Mouse (Mus musculus): Measurements from ENCODE around the gene Arhgap18. TPM values are rescaled to one million over a fixed set of nuclear protein-coding genes. Genes with fewer than 3 reads are reported as not detected.

The Arhgap18 gene
- polyA plus RNA-seq, 1 experiment from 2014 or later, result 15.4 TPM

DNA sequence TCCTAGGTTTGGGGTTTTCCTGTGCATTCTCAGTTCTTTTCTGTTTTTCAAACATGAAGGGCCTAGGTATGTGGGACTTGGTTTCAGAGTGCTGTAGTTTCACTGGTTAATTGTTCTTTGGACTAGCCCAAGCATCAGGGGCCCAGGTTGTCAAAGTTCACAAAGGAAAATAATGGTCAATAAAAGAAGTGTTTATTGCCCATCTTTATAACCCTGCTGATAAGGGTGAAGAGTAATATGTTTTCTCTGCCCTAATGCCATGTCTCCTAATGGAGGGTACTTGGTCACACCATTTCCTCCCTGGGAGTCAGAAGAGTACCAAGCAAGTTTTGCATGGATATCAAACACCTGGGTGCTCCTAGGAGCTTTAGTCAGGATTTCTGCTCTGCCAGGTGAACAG lies 67.1 kb downstream of the Arhgap18 start:
- Histone ChIP-seq H3K27ac (no peak overlapping the region), H3K9ac (no peak overlapping the region), H3K4me3 (no peak overlapping the region), H3K4me2 (replicated peaks) (no peak overlapping the region), H3K4me1 (0 out of 2 replicates have a peak, but pooled peaks cover 3% of the 10 kb centered on the region), H3K27me3 (replicated peaks) (no peaks in the 10 kb centered on the region), H3K9me3 (no peaks in the 10 kb centered on the region), H3K36me3 (no peaks in the 10 kb centered on the region)
- ATAC-seq (ENCODE audit: low FRiP score, low read depth), result no peak

- H3K4me2 ChIP-seq (replicated peaks), result no peak overlapping the region
- WGBS, result 57% methylated on average over 1 of the region's 1 CpGs
- no peaks in the 10 kb centered on the region for H3K36me3 ChIP-seq
- 0 out of 2 replicates have a peak, but pooled peaks cover 3% of the 10 kb centered on the region for H3K4me1 ChIP-seq
- H3K9ac ChIP-seq, result no peak overlapping the region
- no peak overlapping the region for H3K4me3 ChIP-seq
- no peaks in the 10 kb centered on the region for H3K27me3 ChIP-seq (replicated peaks)
- no peaks in the 10 kb centered on the region for H3K9me3 ChIP-seq
- no peak for ATAC-seq (ENCODE audit: low FRiP score, low read depth)
- no peak overlapping the region for H3K27ac ChIP-seq
Observed at GRCm38 (mm10) chr10:26820936-26821335, 67.7 kb downstream of the Arhgap18 start.

- Histone ChIP-seq H3K36me3 (no peaks in the 10 kb centered on the region), H3K4me3 (no peak overlapping the region), H3K27ac (no peak overlapping the region), H3K9ac (no peak overlapping the region), H3K4me1 (0 out of 2 replicates have a peak, but pooled peaks cover 6% of the 10 kb centered on the region), H3K27me3 (replicated peaks) (no peaks in the 10 kb centered on the region), H3K9me3 (no peaks in the 10 kb centered on the region), H3K4me2 (replicated peaks) (no peak overlapping the region)
- no peak for ATAC-seq (ENCODE audit: low FRiP score, low read depth)
- WGBS, result 75% methylated on average over 5 of the region's 5 CpGs
Observed at GRCm38 (mm10) chr10:26823997-26824396, 70.8 kb downstream of the Arhgap18 start.

GRCm38 (mm10) chr10:26825246-26825889 lies 72.1 kb downstream of the Arhgap18 start:
- no peaks in the 10 kb centered on the region for H3K27me3 ChIP-seq (replicated peaks)
- H3K4me3 ChIP-seq, result no peak overlapping the region
- H3K27ac ChIP-seq, result no peak overlapping the region
- H3K9me3 ChIP-seq, result no peaks in the 10 kb centered on the region
- H3K4me2 ChIP-seq (replicated peaks), result no peak overlapping the region
- ATAC-seq (ENCODE audit: low FRiP score, low read depth), result no peak
- H3K36me3 ChIP-seq, result no peaks in the 10 kb centered on the region
- no peak overlapping the region for H3K9ac ChIP-seq
- H3K4me1 ChIP-seq, result 0 out of 2 replicates have a peak, but pooled peaks cover 6% of the 10 kb centered on the region
- 79% methylated on average over 8 of the region's 8 CpGs for WGBS

DNA sequence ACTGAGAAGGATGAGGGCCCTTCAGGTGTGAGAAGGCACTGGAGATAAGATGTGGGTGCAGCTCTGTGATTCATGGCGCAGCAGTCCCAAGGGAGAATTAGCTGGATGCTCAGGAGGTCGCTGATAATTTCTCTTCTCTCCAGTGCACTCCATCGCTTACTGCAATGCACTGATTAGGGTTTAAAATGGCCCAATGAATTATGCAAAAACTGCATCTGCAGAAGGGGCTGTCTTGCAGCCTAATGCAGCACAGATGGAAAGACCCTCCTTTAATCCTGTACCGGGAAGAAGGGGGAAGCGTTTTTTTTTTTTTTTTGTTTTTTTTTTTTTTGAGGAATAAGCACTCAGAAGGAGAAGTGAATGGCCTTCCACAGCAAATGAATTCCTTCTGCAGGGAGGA lies 74.1 kb downstream of the Arhgap18 start:
- no peak overlapping the region for H3K27ac ChIP-seq
- ATAC-seq (ENCODE audit: low FRiP score, low read depth), result peak; percentile 81
- H3K4me1 ChIP-seq, result 0 out of 2 replicates have a peak, but pooled peaks cover 6% of the 10 kb centered on the region
- no peaks in the 10 kb centered on the region for H3K27me3 ChIP-seq (replicated peaks)
- no peak overlapping the region for H3K9ac ChIP-seq
- no peaks in the 10 kb centered on the region for H3K9me3 ChIP-seq
- 32% methylated on average over 5 of the region's 5 CpGs for WGBS
- no peak overlapping the region for H3K4me3 ChIP-seq
- H3K36me3 ChIP-seq, result no peaks in the 10 kb centered on the region
- H3K4me2 ChIP-seq (replicated peaks), result no peak overlapping the region

DNA sequence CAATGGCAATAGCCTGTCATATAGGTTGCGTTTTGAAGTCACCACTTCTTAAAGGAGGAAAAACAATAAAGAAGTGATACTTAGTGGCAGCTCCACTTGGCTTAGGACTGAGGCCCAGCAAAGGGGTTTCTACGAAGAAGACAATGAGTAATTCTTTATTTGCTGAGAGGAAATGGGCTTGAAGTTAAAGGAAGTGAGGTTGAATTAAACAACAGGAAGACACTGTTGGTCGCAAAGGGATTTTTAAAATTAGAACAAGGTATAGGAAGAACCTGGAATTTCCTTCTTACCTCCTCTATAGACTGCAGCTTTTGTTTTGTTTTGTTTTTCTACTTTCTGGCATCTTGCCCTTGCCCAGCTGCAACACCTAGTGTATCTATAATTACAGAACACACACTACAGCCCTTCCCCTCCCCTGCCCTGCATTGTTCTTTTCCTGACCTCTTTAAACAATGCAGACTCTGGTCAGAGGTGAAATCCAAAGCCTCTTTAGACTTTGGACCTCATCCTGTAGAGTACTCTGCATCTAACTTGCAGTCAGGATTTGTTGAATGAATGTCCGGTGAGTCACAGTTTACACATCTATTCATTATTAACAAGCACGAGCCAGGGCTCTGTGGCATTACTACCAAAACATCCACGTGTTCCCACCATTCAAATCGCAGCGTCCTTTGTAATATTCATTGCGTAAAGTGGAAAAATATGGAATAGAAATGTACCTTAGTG lies 75.4 kb downstream of the Arhgap18 start:
- Histone ChIP-seq H3K36me3 (no peaks in the 10 kb centered on the region), H3K4me1 (0 out of 2 replicates have a peak, but pooled peaks cover 6% of the 10 kb centered on the region), H3K27ac (0 out of 2 replicates have a peak overlapping the region, but pooled peaks have one; percentile 20), H3K4me2 (replicated peaks) (no peak overlapping the region), H3K9ac (no peak overlapping the region), H3K9me3 (no peaks in the 10 kb centered on the region), H3K4me3 (no peak overlapping the region), H3K27me3 (replicated peaks) (no peaks in the 10 kb centered on the region)
- no peak for ATAC-seq (ENCODE audit: low FRiP score, low read depth)
- WGBS, result 81% methylated on average over 9 of the region's 9 CpGs

GRCm38 (mm10) chr10:26832068-26832467 lies 78.8 kb downstream of the Arhgap18 start:
- no peak overlapping the region for H3K27ac ChIP-seq
- H3K9me3 ChIP-seq, result no peaks in the 10 kb centered on the region
- H3K27me3 ChIP-seq (replicated peaks), result no peaks in the 10 kb centered on the region
- 88% methylated on average over 3 of the region's 3 CpGs for WGBS
- no peak overlapping the region for H3K9ac ChIP-seq
- no peak overlapping the region for H3K4me3 ChIP-seq
- H3K36me3 ChIP-seq, result no peaks in the 10 kb centered on the region
- H3K4me1 ChIP-seq, result 0 out of 2 replicates have a peak, but pooled peaks cover 3% of the 10 kb centered on the region
- no peak overlapping the region for H3K4me2 ChIP-seq (replicated peaks)
- no peak for ATAC-seq (ENCODE audit: low FRiP score, low read depth)

- ATAC-seq (ENCODE audit: low FRiP score, low read depth), result no peak
- 96% methylated on average over 3 of the region's 3 CpGs for WGBS
Observed at GRCm38 (mm10) chr10:26832669-26833249, 79.5 kb downstream of the Arhgap18 start.

GRCm38 (mm10) chr10:26833393-26833792 lies 80.2 kb downstream of the Arhgap18 start:
- Histone ChIP-seq H3K27me3 (replicated peaks) (no peaks in the 10 kb centered on the region), H3K36me3 (no peaks in the 10 kb centered on the region), H3K4me3 (no peak overlapping the region), H3K4me1 (no peaks in the 10 kb centered on the region), H3K9me3 (no peaks in the 10 kb centered on the region), H3K27ac (no peak overlapping the region), H3K9ac (no peak overlapping the region), H3K4me2 (replicated peaks) (no peak overlapping the region)
- WGBS, result 78% methylated on average over 3 of the region's 3 CpGs
- ATAC-seq (ENCODE audit: low FRiP score, low read depth), result no peak

More at GRCm38 (mm10) chr10:26832669-26833249, 79.5 kb downstream of the Arhgap18 start:
- H3K4me3 ChIP-seq, result no peak overlapping the region
- H3K27ac ChIP-seq, result no peak overlapping the region
- H3K9ac ChIP-seq, result no peak overlapping the region
- H3K4me1 ChIP-seq, result 0 out of 2 replicates have a peak, but pooled peaks cover 3% of the 10 kb centered on the region
- H3K27me3 ChIP-seq (replicated peaks), result no peaks in the 10 kb centered on the region
- no peak overlapping the region for H3K4me2 ChIP-seq (replicated peaks)
- H3K36me3 ChIP-seq, result no peaks in the 10 kb centered on the region
- H3K9me3 ChIP-seq, result no peaks in the 10 kb centered on the region

DNA sequence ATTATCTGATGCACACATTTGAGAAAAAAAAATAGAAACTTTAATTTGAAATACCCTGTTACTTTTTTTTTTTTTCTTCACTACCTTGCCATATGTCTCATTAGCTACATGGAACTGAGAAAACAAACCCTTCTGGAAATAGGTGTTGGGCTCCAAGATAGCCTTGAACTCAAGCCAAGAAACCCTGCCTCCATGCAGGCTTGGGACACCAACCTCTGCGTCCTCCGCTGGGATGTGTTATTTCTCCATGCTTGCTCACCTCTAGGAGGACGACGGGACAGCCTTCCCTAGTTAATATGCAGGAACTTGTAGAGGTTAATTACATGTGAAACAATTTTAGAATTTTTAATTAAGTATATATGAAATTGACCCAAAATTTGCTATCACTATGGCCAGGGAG lies 96.1 kb downstream of the Arhgap18 start:
- Histone ChIP-seq H3K4me2 (replicated peaks) (no peak overlapping the region), H3K4me3 (no peak overlapping the region), H3K36me3 (no peaks in the 10 kb centered on the region), H3K4me1 (no peaks in the 10 kb centered on the region), H3K27ac (no peak overlapping the region), H3K9me3 (no peaks in the 10 kb centered on the region), H3K9ac (no peak overlapping the region), H3K27me3 (replicated peaks) (no peaks in the 10 kb centered on the region)
- ATAC-seq (ENCODE audit: low FRiP score, low read depth), result no peak
- WGBS, result 82% methylated on average over 4 of the region's 4 CpGs

DNA sequence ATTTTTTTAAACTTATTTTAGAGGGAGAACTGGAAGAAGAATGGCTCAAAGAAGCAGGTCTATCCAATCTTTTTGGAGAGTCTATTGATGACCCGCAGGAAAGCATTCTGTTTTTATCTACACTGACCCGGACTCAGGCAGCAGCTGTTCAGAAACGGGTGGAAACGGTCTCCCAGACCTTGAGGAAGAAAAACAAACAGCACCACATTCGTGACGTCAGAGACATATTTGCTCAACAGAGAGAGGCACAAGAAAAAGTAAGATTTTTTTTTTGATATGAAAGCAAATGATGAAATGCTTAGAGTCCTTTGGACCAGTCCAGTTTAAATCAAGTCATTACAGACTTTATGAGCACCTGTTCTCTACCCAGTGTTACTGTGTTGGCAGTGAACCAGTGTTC lies 96.6 kb downstream of the Arhgap18 start:
- 79% methylated on average over 6 of the region's 6 CpGs for WGBS
- Histone ChIP-seq H3K9me3 (no peaks in the 10 kb centered on the region), H3K4me3 (no peak overlapping the region), H3K4me1 (no peaks in the 10 kb centered on the region), H3K27ac (no peak overlapping the region), H3K9ac (no peak overlapping the region), H3K27me3 (replicated peaks) (no peaks in the 10 kb centered on the region), H3K4me2 (replicated peaks) (no peak overlapping the region), H3K36me3 (no peaks in the 10 kb centered on the region)
- ATAC-seq (ENCODE audit: low FRiP score, low read depth), result no peak

GRCm38 (mm10) chr10:26854556-26855100 lies 101.4 kb downstream of the Arhgap18 start:
- H3K9ac ChIP-seq, result no peak overlapping the region
- H3K4me3 ChIP-seq, result no peak overlapping the region
- no peak overlapping the region for H3K27ac ChIP-seq
- no peak overlapping the region for H3K4me2 ChIP-seq (replicated peaks)
- no peaks in the 10 kb centered on the region for H3K9me3 ChIP-seq
- no peak for ATAC-seq (ENCODE audit: low FRiP score, low read depth)
- H3K4me1 ChIP-seq, result no peaks in the 10 kb centered on the region
- H3K27me3 ChIP-seq (replicated peaks), result no peaks in the 10 kb centered on the region
- 90% methylated on average over 5 of the region's 5 CpGs for whole genome bisulfite sequencing
- H3K36me3 ChIP-seq, result no peaks in the 10 kb centered on the region
